Mouse (Mus musculus) MEL (cell line): ENCODE measurements around the gene Flad1.

Experiments used
- CHD1 ChIP-seq: IDR thresholded peaks from 2 replicates; pipeline ENCODE4 v1.6.1; 2012; ENCODE audit warnings: low read depth, mild to moderate bottlenecking, inconsistent platforms, low read length, improper control_type of control experiment
- CHD2 ChIP-seq: IDR thresholded peaks from 2 replicates; pipeline ENCODE4 v1.6.1; 2011; ENCODE audit warnings: low read length, improper control_type of control experiment
- CTCF ChIP-seq, 3 experiments: IDR thresholded peaks in 2 of 3; conservative IDR thresholded peaks in 1 of 3; 2 replicates each; pipeline ENCODE4 v1.5.1; 2011 to 2012; ENCODE audit warnings: low read length in 3 of 3, low read depth in 2 of 3, mild to moderate bottlenecking in 2 of 3, improper control_type of control experiment in 1 of 3, inconsistent platforms in 1 of 3, mixed read lengths in 1 of 3, moderate library complexity in 1 of 3; ENCODE audit not compliant: control insufficient read depth in 1 of 3, insufficient read depth in 1 of 3, poor library complexity in 1 of 3, severe bottlenecking in 1 of 3
- ELF1 ChIP-seq: IDR thresholded peaks from 2 replicates; pipeline ENCODE4 v1.6.1; 2014; ENCODE audit warnings: low read depth, mild to moderate bottlenecking, inconsistent platforms, low read length, improper control_type of control experiment, moderate library complexity
- GATA1 ChIP-seq: IDR thresholded peaks from 2 replicates; pipeline ENCODE4 v1.6.1; 2011; ENCODE audit warnings: low read depth, low read length, improper control_type of control experiment
- POLR2A ChIP-seq, 2 experiments: IDR thresholded peaks; 2 replicates each; pipeline ENCODE4 v1.6.1; 2011 to 2012; ENCODE audit warnings: low read length in 2 of 2, mild to moderate bottlenecking in 2 of 2, control low read depth in 1 of 2, improper control_type of control experiment in 1 of 2, low read depth in 1 of 2, moderate library complexity in 1 of 2; ENCODE audit not compliant: control insufficient read depth in 1 of 2, insufficient read depth in 1 of 2, poor library complexity in 1 of 2
- POLR2AphosphoS5 ChIP-seq: IDR thresholded peaks from 2 replicates; pipeline ENCODE4 v1.6.1; 2012; ENCODE audit warnings: low read depth, borderline replicate concordance, mild to moderate bottlenecking, inconsistent platforms, low read length, moderate library complexity, mixed read lengths
- TBP ChIP-seq: IDR thresholded peaks from 2 replicates; pipeline ENCODE4 v1.8.0; 2011; ENCODE audit warnings: low read depth, low read length, improper control_type of control experiment
- ZC3H11A ChIP-seq: IDR thresholded peaks from 2 replicates; pipeline ENCODE4 v1.6.1; 2012; ENCODE audit warnings: low read depth, mild to moderate bottlenecking, inconsistent platforms, low read length, improper control_type of control experiment

DNA sequence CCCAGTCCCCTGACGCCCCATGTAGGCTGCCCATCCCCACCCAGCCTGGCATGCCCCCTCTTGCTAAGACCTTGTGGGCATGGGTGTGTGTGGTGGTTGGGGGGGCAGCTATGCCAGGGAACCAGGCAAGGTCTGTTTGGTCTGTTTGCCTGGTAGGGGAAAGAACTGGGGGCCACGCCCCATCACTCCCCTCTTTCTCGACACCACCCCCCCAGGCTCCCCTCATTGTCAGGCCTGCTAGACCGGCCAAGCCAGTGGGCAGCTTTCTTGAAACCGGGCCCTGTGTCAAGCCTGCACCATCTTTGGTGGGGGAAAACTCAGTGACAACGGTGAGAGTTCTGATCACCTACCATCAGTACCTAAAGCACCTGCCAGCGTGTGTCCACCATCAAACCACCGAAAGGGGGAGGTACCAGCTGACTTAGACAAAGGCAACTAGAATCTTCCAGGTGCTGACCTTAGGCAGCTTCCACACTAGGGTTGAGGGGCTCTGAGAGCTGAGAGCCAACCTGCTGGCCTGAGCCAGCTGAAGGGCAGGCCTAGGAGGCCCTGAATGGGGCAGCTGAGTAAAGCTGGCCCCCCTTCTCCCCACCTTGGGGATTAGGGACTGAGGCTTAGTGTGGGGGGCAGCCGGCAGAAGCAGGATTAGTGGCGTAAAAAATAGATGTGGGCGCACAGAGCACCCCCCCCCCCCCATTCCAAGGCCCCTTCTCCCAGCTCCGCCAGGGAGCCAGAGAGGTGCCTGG lies 27.2 kb downstream of the Flad1 start:
- no peak for TF ChIP-seq GATA1
- no peak for TF ChIP-seq ELF1
- no peak for TF ChIP-seq ZC3H11A
- no peak for TF ChIP-seq CTCF (IDR thresholded peaks at IDR 0.05 in 2 of 3, conservative IDR thresholded peaks at IDR 0.05 in 1 of 3; ENCODE audit: control insufficient read depth in 1 of 3, insufficient read depth in 1 of 3, low read depth in 2 of 3, low read length in 3 of 3, poor library complexity in 1 of 3, severe bottlenecking in 1 of 3)
- TF ChIP-seq TBP = no peak
- TF ChIP-seq POLR2AphosphoS5 = no peak
- TF ChIP-seq CHD2 = no peak
- no peak for TF ChIP-seq CHD1
- no peak for TF ChIP-seq POLR2A (IDR thresholded peaks at IDR 0.05; ENCODE audit: control insufficient read depth in 1 of 2, insufficient read depth in 1 of 2, low read depth in 1 of 2, low read length in 2 of 2, poor library complexity in 1 of 2)
